Mouse (Mus musculus) spleen, adult 2 months (tissue): ENCODE measurements around the gene Rerg.

Experiments used
- CTCF ChIP-seq: fragments of 200-500 bp; IDR thresholded peaks from 2 replicates; pipeline ENCODE4 v1.5.1; 2011; ENCODE audit warnings: mild to moderate bottlenecking, inconsistent platforms; ENCODE audit not compliant: insufficient read depth, insufficient read length, insufficient replicate concordance; ENCODE audit errors: extremely low read depth
- POLR2A ChIP-seq: fragments of 200-500 bp; IDR thresholded peaks from 2 replicates; pipeline ENCODE4 v1.6.1; 2011; ENCODE audit warnings: low read depth, low read length, inconsistent platforms

GRCm38 (mm10) chr6:137170646-137171045 lies 349 bp upstream of the Rerg start:
- TF ChIP-seq CTCF (no peak), POLR2A (no peak)
